Mouse (Mus musculus) intestine, embryonic 15.5 days (tissue): ENCODE measurements at regions not wholly inside any gene's neighbourhood (a gene's known extent, or its start where the extent isn't known, plus 50 kb on each side); places are given as distances from the start of the nearest gene placed in this dataset.

ENCODE experiments used
- ATAC-seq: fragments of 200-750 bp; cut with Nextera tagmentation; 2 replicates; pipeline ENCODE4 v1.8.0; 2017; ENCODE audit warnings: moderate TSS enrichment, moderate library complexity
- H3K27ac ChIP-seq: fragments of 300-500 bp; sonication (generic); 2 replicates; pipeline ENCODE4 v1.5.1; 2015; ENCODE audit warnings: mild to moderate bottlenecking, inconsistent platforms
- H3K27me3 ChIP-seq: fragments of 300-500 bp; sonication (generic); replicated peaks from 2 replicates; pipeline ENCODE4 v1.6.1; 2015; ENCODE audit warnings: inconsistent platforms
- H3K36me3 ChIP-seq: fragments of 300-500 bp; sonication (generic); 2 replicates; pipeline ENCODE4 v1.6.1; 2015; ENCODE audit warnings: inconsistent platforms
- H3K4me1 ChIP-seq: fragments of 300-500 bp; sonication (generic); replicated peaks from 2 replicates; pipeline ENCODE4 v1.6.1; 2015; ENCODE audit warnings: inconsistent platforms
- H3K4me2 ChIP-seq: fragments of 300-500 bp; sonication (generic); replicated peaks from 2 replicates; pipeline ENCODE4 v1.6.1; 2015; ENCODE audit warnings: mild to moderate bottlenecking, inconsistent platforms
- H3K4me3 ChIP-seq: fragments of 300-500 bp; sonication (generic); replicated peaks from 2 replicates; pipeline ENCODE4 v1.5.1; 2015; ENCODE audit warnings: inconsistent platforms
- H3K9ac ChIP-seq: fragments of 300-500 bp; sonication (generic); 2 replicates; pipeline ENCODE4 v1.6.1; 2015; ENCODE audit warnings: inconsistent platforms
- H3K9me3 ChIP-seq: fragments of 300-500 bp; sonication (generic); 2 replicates; pipeline ENCODE4 v1.6.1; 2016; ENCODE audit warnings: inconsistent platforms
- WGBS: fragments of 180-500 bp; shearing (Covaris S2); methylation state at CpG from one replicate; pipeline ENCODE4 v1.1.7; 2015; 5-methylcytosine and 5-hydroxymethylcytosine counted together

DNA sequence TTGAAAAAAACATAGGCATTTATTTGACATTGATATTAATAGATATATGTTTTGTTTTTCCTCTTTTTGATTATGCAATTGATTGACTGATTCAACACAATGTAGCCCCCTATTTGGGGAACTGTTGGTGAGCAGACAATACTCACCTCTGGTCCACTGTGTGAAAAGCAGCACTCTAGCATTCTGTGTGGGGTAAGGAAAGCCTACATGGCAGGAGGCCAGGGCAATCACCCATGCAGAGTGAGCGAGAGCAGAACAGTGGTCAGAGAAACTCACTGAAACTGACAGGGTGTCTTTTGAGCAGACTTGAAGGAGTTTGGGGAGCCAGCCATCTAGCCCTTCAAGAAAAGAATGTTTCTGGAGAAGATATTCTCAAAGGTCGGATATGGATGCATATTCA, 73.2 kb upstream of the Azi2 start:
- Histone ChIP-seq H3K9ac (no peak overlapping the region), H3K36me3 (no peaks in the 10 kb centered on the region), H3K27ac (no peak overlapping the region), H3K4me3 (no peak overlapping the region), H3K4me1 (peaks cover 7% of the 10 kb centered on the region; the same call in 1 of the 2 replicates), H3K4me2 (no peak overlapping the region), H3K27me3 (no peaks in the 10 kb centered on the region), H3K9me3 (no peaks in the 10 kb centered on the region)
- ATAC-seq = no peak
- 65% methylated on average over 2 of the region's 2 CpGs for WGBS

DNA sequence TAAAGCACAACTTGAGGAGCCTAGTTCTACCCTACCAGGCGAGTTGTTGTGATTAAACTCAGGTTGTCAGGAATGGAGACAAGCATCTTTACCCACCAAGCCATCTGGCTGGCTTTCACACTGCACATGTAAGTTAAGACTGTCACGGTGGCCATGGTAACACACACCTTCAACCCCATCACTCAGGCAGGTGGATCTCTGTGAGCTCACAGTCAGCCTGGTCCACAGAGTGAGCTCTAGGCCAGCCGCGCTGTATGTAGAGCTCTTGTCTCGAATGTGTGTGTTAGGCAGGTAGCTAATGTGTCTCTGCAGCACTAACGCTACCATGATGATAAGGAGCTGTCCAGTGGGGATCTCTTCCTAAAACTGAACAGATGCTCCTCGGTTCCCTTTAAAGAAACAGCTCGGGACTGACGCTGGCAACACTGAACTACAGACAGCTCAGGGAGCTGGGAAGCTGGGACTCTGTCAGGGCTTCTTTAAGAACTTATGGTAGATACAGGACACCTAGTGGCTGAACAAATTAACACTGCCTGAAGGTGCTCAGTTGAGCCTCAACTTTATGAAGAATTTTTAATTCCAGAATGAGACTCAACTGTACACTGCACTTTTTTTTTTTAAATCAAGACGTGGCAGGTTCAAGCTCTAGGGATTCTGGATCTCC, 73.8 kb upstream of the Azi2 start:
- Histone ChIP-seq H3K9me3 (no peaks in the 10 kb centered on the region), H3K36me3 (no peaks in the 10 kb centered on the region), H3K9ac (no peak overlapping the region), H3K27me3 (no peaks in the 10 kb centered on the region), H3K4me1 (peaks cover 10% of the 10 kb centered on the region; the same call in 1 of the 2 replicates), H3K4me2 (no peak overlapping the region), H3K27ac (no peak overlapping the region), H3K4me3 (no peak overlapping the region)
- ATAC-seq = 0 out of 2 replicates have a peak, but pooled peaks have one; percentile 45
- WGBS = 52% methylated on average over 10 of the region's 10 CpGs

DNA sequence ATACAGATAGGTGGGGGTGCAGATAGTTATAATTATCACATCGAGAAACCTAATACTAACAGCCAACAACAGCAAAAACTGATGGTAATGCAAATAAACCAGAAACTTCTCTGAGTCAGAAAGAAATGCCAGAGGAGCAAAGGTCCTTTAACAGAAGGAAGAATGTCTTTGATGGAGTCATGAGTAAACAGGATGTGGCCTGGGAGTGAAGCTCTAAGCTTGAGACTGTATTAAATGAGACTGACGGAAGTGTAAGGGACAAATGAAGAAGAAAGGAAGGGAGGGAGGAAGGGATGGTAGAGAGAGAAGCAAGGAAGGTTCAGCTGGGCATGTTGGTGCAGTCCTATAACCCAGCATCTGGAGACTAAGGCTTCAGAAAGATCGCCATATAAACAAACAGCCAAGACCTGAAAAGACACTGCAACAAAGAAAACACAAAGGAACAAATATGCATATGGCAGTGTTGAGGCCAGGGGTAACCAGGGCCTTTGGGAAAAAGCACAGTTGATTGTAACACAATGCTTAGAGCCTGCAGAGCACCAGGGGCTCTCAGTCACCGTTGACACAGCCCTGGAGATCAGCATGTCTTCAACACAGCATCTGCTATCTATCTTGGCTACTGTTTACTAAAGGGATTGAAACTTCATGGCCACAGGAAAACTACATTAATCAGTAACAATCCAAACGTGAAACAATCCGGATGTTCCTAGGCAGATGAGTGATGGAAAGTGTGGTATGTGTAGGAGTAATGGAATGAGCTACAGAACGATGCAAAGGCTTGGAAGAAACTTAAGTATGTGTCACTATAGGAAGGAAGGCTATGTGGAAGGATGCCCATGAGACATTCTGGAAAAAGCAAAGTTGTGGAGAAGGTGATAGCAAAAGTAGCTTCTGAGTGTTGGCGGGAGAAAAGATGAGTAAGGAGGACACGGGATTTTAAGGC, 77.9 kb upstream of the Azi2 start:
- no peak overlapping the region for H3K4me2 ChIP-seq
- ATAC-seq = no peak
- H3K9ac ChIP-seq = no peak overlapping the region
- H3K4me3 ChIP-seq = no peak overlapping the region
- no peak overlapping the region; the same call in 1 of the 2 replicates for H3K27ac ChIP-seq
- H3K9me3 ChIP-seq = no peaks in the 10 kb centered on the region
- 42% methylated on average over 9 of the region's 9 CpGs for WGBS
- H3K4me1 ChIP-seq = peaks cover 10% of the 10 kb centered on the region; the same call in 1 of the 2 replicates
- H3K36me3 ChIP-seq = no peaks in the 10 kb centered on the region
- no peaks in the 10 kb centered on the region for H3K27me3 ChIP-seq

DNA sequence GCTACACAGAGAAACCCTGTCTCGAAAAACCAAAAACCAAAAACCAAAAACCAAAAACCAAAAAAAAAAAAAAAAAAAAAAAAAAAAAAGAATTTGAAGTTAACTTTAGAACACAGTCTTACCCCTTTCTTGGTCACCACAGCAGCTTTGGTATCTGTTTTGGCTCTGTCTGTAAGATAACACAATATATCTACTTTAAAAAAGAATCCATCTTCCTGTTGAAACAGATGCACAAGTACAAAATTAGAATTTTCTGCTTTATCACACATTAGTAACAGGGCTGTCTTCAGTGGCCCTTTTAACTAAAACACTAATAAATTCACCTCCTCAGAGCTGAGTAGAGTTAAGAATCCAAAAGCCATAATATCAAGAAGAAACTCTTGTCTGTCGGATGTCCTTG, 80.5 kb upstream of the Azi2 start:
- H3K27me3 ChIP-seq = no peaks in the 10 kb centered on the region
- no peak overlapping the region for H3K9ac ChIP-seq
- H3K36me3 ChIP-seq = no peaks in the 10 kb centered on the region
- H3K4me1 ChIP-seq = peaks cover 16% of the 10 kb centered on the region; the same call in 1 of the 2 replicates
- WGBS = 95% methylated on average over 2 of the region's 2 CpGs
- no peak overlapping the region for H3K27ac ChIP-seq
- no peak for ATAC-seq
- no peak overlapping the region for H3K4me3 ChIP-seq
- no peak overlapping the region for H3K4me2 ChIP-seq
- no peaks in the 10 kb centered on the region for H3K9me3 ChIP-seq

DNA sequence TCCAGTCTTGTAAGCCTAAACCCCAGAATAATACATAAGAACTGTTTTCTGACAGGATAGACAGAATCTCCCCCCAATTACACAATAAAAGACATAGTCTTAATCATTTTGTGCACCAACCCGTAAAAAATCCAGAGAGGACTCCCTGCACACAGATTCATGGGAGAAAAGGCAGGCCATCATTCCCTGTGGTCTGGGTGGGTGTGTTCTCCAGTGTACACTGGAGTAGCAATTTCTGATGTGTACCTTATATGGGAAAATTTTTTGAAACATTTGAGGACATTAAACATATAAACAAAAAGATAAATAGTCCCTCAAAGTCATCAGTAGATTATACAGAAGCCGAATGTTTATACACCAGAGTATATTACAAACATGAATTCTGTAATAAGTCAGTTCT, 83.1 kb upstream of the Azi2 start:
- peak; percentile 56; the same call in 1 of the 2 replicates for ATAC-seq
- Histone ChIP-seq H3K4me1 (peaks cover 10% of the 10 kb centered on the region; the same call in 1 of the 2 replicates), H3K4me3 (no peak overlapping the region), H3K27ac (peak overlapping the region; percentile 70), H3K4me2 (no peak overlapping the region), H3K9ac (no peak overlapping the region), H3K9me3 (no peaks in the 10 kb centered on the region), H3K27me3 (no peaks in the 10 kb centered on the region), H3K36me3 (no peaks in the 10 kb centered on the region)
- WGBS = 38% methylated on average over 2 of the region's 2 CpGs

DNA sequence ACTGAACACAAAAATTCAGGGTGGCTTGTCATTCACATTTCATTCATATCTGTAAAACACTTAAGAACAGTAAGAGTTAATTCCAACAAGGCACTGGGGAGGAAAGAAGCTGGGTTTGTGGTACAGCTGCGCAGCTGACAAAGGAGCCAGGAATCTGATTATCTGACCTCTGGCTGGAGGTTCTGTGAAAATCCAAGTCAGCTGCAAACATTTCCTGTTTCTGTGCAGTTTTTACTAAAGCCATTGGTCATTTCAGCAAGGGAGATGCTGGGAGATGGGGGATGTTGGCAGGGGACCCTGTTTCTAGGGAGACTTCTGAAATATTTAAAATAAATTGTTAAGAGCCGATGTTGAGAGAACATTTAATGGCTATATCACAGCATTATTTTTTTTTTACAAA, 83.6 kb upstream of the Azi2 start:
- 0 out of 2 replicates have a peak, but pooled peaks have one; percentile 10 for ATAC-seq
- no peak overlapping the region for H3K9ac ChIP-seq
- H3K27ac ChIP-seq = peak overlapping the region; percentile 68
- no peak overlapping the region for H3K4me2 ChIP-seq
- WGBS = 29% methylated on average over 2 of the region's 2 CpGs
- no peaks in the 10 kb centered on the region for H3K36me3 ChIP-seq
- no peak overlapping the region for H3K4me3 ChIP-seq
- H3K4me1 ChIP-seq = 0 out of 2 replicates have a peak, but pooled peaks cover 6% of the 10 kb centered on the region
- no peaks in the 10 kb centered on the region for H3K27me3 ChIP-seq
- H3K9me3 ChIP-seq = no peaks in the 10 kb centered on the region

DNA sequence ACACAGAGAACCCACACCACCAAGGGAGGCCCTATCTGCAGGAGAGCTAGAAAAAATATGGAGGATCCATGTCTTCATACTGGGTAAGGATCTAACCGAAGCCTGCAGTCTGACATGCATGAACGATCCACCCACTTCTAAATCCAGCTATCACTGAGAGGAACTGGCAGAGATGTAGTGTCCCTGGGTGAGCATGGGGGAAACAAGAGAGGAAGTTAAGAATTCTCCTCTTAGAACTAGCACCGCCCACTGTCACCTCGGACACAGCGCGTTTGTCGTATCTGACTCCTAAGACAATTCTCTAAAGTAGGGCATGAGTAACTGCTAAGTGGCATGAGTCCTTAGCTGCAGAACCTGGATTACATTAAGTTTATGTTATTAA, 112.8 kb upstream of the Azi2 start:
- WGBS = 86% methylated on average over 7 of the region's 7 CpGs
- no peak overlapping the region for H3K4me2 ChIP-seq
- H3K4me3 ChIP-seq = no peak overlapping the region
- no peak for ATAC-seq
- no peak overlapping the region for H3K9ac ChIP-seq
- no peak overlapping the region for H3K27ac ChIP-seq
- no peaks in the 10 kb centered on the region for H3K9me3 ChIP-seq
- no peaks in the 10 kb centered on the region for H3K27me3 ChIP-seq
- no peaks in the 10 kb centered on the region for H3K4me1 ChIP-seq
- no peaks in the 10 kb centered on the region for H3K36me3 ChIP-seq

DNA sequence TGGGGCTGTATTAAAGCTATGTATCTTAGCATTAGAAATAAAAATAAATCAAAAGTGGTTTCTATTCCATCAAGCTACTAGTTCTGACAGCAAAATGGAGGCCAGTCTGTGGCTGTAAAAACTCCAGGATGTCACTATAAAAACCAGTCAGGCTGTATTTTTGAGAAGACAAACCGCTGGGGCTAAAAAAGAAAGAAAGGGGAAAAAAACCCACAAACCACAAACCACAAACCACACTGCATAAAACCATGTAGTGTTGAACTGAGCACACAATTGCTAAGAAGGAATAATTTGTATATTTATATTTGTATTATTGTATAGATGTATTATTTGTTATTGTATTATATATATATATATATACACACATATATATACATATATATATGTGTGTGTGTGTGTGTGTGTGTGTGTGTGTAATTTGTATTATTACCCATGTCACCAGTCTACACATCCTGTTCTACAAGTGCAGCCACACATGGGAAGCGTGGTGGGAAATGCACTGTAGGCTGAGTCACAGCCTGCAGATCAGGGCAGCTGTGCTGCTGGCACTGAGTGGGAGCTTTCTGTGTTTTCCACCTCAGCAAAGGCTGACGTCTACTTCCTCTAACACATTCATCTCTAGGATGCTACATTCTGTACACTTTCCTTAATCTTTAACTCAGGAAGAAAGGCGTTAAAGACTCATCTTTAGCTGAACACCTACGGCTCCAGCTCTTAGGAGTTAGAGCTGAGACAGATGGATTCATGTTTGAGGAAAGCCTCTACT, 113.4 kb upstream of the Azi2 start:
- no peak overlapping the region for H3K9ac ChIP-seq
- no peaks in the 10 kb centered on the region for H3K27me3 ChIP-seq
- H3K4me3 ChIP-seq = no peak overlapping the region
- 78% methylated on average over 5 of the region's 5 CpGs for WGBS
- H3K36me3 ChIP-seq = no peaks in the 10 kb centered on the region
- H3K9me3 ChIP-seq = no peaks in the 10 kb centered on the region
- no peak for ATAC-seq
- no peaks in the 10 kb centered on the region for H3K4me1 ChIP-seq
- H3K27ac ChIP-seq = no peak overlapping the region
- H3K4me2 ChIP-seq = no peak overlapping the region

DNA sequence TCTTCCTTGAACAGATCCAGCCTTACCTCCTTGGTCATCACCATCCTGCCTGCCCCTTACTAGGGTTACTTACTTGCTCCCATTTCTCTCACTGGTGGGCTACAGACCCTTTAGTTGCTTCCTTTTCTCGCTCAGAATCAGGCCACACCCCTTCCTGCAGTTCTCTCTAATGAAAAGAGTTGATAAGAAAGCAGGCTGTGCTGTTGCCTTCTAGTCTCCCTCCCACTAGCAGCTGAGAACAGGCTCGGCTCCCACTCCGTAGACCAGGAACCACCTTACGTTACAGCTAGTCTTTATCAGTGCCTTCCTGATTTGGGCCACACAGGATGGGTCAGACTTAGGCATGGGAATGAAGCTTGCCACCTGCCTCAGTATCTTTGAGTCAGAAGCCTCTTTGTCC, 117.3 kb upstream of the Azi2 start:
- H3K9ac ChIP-seq = no peak overlapping the region
- no peaks in the 10 kb centered on the region for H3K4me1 ChIP-seq
- WGBS = 36% methylated on average over 4 of the region's 4 CpGs
- no peak overlapping the region for H3K27ac ChIP-seq
- no peaks in the 10 kb centered on the region for H3K27me3 ChIP-seq
- ATAC-seq = no peak
- no peak overlapping the region for H3K4me2 ChIP-seq
- H3K9me3 ChIP-seq = no peaks in the 10 kb centered on the region
- H3K36me3 ChIP-seq = no peaks in the 10 kb centered on the region
- H3K4me3 ChIP-seq = no peak overlapping the region

DNA sequence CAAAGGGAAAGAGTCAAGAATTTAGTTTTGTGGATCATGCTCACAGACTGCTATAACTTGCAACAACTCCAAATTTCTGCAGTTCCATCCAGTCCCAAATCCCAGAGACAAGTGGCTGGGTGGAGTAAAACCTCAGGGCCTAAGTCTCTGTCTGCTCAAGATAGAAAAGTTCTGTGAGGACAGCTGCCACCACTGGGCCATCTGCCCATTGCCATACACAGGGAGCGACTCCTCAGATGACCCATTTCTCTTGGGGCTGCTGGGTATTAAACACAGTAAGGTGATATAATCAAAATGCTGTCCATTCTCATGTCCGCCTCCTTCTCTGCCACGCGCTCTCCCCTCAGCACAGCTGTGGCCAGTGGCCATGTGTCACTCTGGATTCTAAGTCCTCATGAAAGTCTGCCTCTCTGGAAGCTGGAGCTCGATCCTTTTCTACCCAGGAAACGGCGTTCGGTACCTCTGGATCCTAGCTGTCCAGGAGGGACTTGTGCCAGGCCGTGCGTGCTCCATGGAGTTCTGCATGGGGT, 132.3 kb upstream of the Azi2 start:
- Histone ChIP-seq H3K4me2 (no peak overlapping the region), H3K27me3 (no peaks in the 10 kb centered on the region), H3K9me3 (no peaks in the 10 kb centered on the region), H3K9ac (no peak overlapping the region), H3K4me3 (no peak overlapping the region), H3K27ac (no peak overlapping the region), H3K36me3 (no peaks in the 10 kb centered on the region), H3K4me1 (no peaks in the 10 kb centered on the region)
- WGBS = 89% methylated on average over 10 of the region's 10 CpGs
- ATAC-seq = no peak

DNA sequence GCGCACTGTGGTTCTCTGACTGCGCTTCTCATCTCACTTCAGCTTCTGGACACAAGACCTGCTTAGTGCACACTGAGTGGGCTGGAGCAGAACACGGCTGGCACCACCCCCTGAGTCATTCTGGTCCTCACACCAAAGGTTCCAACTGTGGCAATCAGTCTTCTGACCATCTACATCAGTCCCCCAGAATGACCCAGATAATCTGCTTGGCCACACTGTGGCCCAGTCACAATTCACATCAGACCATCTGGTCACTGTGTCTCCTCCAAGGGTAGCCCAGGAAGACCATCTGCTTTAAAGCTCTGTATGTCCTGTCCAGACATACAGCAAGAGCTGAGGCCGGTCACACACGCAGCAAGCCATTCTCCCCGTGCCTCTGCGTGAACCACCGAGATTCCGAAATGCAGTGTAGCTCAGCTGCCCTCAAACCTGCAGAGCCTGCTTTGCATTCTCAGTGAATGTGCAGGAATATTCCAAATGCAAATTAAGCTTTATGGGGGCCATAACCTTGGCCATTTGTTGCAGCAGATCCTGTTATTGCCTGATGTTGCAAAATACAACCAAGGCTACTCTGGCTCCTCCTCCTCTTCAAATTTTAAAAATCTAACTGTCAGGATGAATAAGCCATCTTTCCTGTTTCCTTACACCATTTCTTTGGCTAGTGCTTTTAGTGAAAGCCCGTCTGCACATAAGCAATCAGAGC, 135.1 kb upstream of the Azi2 start:
- no peak for ATAC-seq
- Histone ChIP-seq H3K4me3 (no peak overlapping the region), H3K36me3 (no peaks in the 10 kb centered on the region), H3K27ac (no peak overlapping the region), H3K4me2 (no peak overlapping the region), H3K9me3 (no peaks in the 10 kb centered on the region), H3K4me1 (no peaks in the 10 kb centered on the region), H3K27me3 (no peaks in the 10 kb centered on the region), H3K9ac (no peak overlapping the region)
- 84% methylated on average over 10 of the region's 10 CpGs for WGBS
